ENCODE assay signal across 8 mouse cellular contexts in the genomic region with DNA sequence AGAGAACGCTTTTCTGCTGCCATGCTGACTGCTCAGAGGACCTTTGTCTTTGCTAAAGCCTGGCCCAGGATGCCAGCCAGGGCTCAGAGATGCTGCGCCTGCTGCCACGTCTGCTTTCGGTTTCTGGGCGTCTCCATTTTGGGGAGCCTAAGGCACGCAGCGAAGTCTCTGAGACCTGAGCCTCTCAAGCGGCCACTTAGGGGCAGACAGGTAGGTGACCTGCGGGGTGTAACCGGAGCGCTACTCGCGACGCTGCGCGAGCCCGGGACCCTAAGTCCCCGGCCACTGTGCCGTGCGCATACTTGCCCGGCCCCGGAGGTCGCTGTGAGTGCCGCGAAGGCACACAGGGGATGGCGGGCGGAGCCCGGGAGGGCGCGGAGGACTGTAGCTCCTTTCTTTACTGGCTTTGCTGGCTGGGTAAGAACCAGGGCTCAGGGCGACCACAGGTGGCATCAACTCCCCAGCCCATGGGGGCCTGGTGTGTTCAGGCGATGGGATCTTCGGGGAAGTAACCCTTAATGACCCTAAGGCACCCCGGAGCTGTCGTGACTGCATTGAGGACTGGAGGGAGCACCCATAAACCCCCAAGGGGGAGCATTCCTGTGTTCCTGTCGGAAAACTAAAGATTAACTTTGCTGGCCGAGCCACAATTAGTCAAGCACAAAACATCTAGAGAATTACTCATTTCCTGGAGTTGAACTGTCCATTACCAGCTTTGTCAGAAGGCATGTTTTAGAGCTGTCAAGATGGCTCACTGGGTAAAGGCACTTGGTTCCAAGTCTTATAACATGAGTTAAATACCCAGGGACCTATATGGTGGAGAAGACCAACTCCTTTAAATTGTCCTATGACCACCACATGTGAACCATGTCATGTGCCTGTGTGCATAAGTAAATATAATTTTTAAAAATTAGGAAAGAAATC. TPM values are rescaled to one million over a fixed set of nuclear protein-coding genes. Genes with fewer than 3 reads are reported as not detected.
DNase-seq lines count a peak whose midpoint lies in the region; ATAC-seq and TF ChIP-seq lines count a peak whose summit lies in the region.

No protein-coding gene starts in this region.

- intact Hi-C loops in left cerebral cortex, postnatal 14 days (cut with DNase I): no loop called here

- TF ChIP-seq CTCF in hindbrain, postnatal 0 days (IDR thresholded peaks at IDR 0.05; ENCODE audit: low read depth): no peak

- no peaks in the 10 kb centered on the region for H3K4me1 ChIP-seq in hindbrain, postnatal 0 days (ENCODE audit: insufficient read depth, low read length)

- peak; percentile 83 for ATAC-seq in activated CD4-positive, CD25-positive, alpha-beta regulatory T cell, adult 4 months
- ATAC-seq in common myeloid progenitor, adult 5-6 weeks (replicated peaks; ENCODE audit: low read depth, poor library complexity, severe bottlenecking): peak; percentile 84
- peak; percentile 91 for ATAC-seq in hindbrain, postnatal 0 days
- ATAC-seq in megakaryocyte-erythroid progenitor cell, adult 5-6 weeks (replicated peaks; ENCODE audit: low FRiP score, low TSS enrichment, poor library complexity, severe bottlenecking): peak; percentile 96

- no peaks in the 10 kb centered on the region for H3K36me3 ChIP-seq in hindbrain, postnatal 0 days (ENCODE audit: insufficient read depth, low read length)

- peak overlapping the region; percentile 68 for H3K9ac ChIP-seq in hindbrain, postnatal 0 days (replicated peaks; ENCODE audit: low read length)

- H3K27me3 ChIP-seq in hindbrain, postnatal 0 days (ENCODE audit: insufficient read depth, low read length): no peaks in the 10 kb centered on the region

- peak overlapping the region; percentile 79 for H3K4me2 ChIP-seq in hindbrain, postnatal 0 days (ENCODE audit: low read depth, low read length)

- peak; percentile 24 to 40 for DNase-seq in gastrocnemius, adult 8-10 months (ENCODE audit: low spot score in 2 of 2)
- DNase-seq in hindbrain, postnatal 0 days (ENCODE audit: low spot score): peak; percentile 54
- DNase-seq in left cerebral cortex, postnatal 14 days (ENCODE audit: low spot score in 2 of 2): peak; percentile 24 to 40
- peak; percentile 40 for DNase-seq in right cerebral cortex, postnatal 25 days
- peak; percentile 57 for DNase-seq in yolk sac, embryonic 10.5 days (ENCODE audit: low spot score)

- no peaks in the 10 kb centered on the region for H3K9me3 ChIP-seq in hindbrain, postnatal 0 days (ENCODE audit: low read length)

- 2% methylated on average over 37 of the region's 37 CpGs for WGBS in hindbrain, postnatal 0 days

- H3K27ac ChIP-seq in hindbrain, postnatal 0 days: no peak overlapping the region

- peak overlapping the region; percentile 56 for H3K4me3 ChIP-seq in hindbrain, postnatal 0 days (ENCODE audit: low read length)

RNA-seq across cellular contexts. Expression of gene Als2cr12, which starts 43.0 kb away (rescaled TPM):
- polyA plus RNA-seq in activated CD4-positive, CD25-positive, alpha-beta regulatory T cell, adult 4 months (2017; shearing (Covaris generic)): not detected
- total RNA-seq in common myeloid progenitor, adult 5-6 weeks (2017): not detected in 2 replicates
- not detected for total RNA-seq in gastrocnemius, adult 8-10 months (2022)
- not detected in 2 replicates for total RNA-seq in hindbrain, postnatal 0 days (2014; rRNA removed)
- 0.08 TPM in 1 of 2 replicates, not detected in the other for polyA plus RNA-seq in hindbrain, postnatal 0 days (2015; fragmentation: Nextera tagmentation; extraction: Ambion mirVana)
- total RNA-seq in left cerebral cortex, postnatal 14 days (2021): not detected
- not detected in 2 replicates for total RNA-seq in megakaryocyte-erythroid progenitor cell, adult 5-6 weeks (2014; fragmentation: Nextera tagmentation)
- not detected in 2 replicates for total RNA-seq in megakaryocyte-erythroid progenitor cell, adult 5-6 weeks (2017)

RNA-seq across cellular contexts. Expression of gene Cflar, which starts 58.6 kb away (rescaled TPM):
- 100 to 1,000 TPM; 172 to 177 TPM for polyA plus RNA-seq in activated CD4-positive, CD25-positive, alpha-beta regulatory T cell, adult 4 months (2017; shearing (Covaris generic))
- total RNA-seq in common myeloid progenitor, adult 5-6 weeks (2017): 80.7 and 80.8 TPM in 2 replicates
- 10 to 100 TPM; 31.3 to 39.7 (median 38.9) TPM for total RNA-seq in gastrocnemius, adult 8-10 months (2022)
- 17.6 and 24.4 TPM in 2 replicates for total RNA-seq in hindbrain, postnatal 0 days (2014; rRNA removed)
- 22.4 and 22.5 TPM in 2 replicates for polyA plus RNA-seq in hindbrain, postnatal 0 days (2015; fragmentation: Nextera tagmentation; extraction: Ambion mirVana)
- 10 to 100 TPM; 24.0 to 24.5 TPM for total RNA-seq in left cerebral cortex, postnatal 14 days (2021)
- 51.7 and 65.3 TPM in 2 replicates for total RNA-seq in megakaryocyte-erythroid progenitor cell, adult 5-6 weeks (2014; fragmentation: Nextera tagmentation)
- total RNA-seq in megakaryocyte-erythroid progenitor cell, adult 5-6 weeks (2017): 26.9 and 53.4 TPM in 2 replicates
